ENCODE assay signal across 8 mouse cellular contexts in genomic region chr1:89069479-89070102, GRCm38 (mm10). TPM values are rescaled to one million over a fixed set of nuclear protein-coding genes. Genes with fewer than 3 reads are reported as not detected.
DNase-seq lines count a peak whose midpoint lies in the region; ATAC-seq lines count a peak whose summit lies in the region.

No protein-coding gene starts in this region.

- H3K4me1 ChIP-seq in kidney, embryonic 14.5 days (ENCODE audit: control insufficient read depth, insufficient read depth, low read length), result peaks cover 30% of the 10 kb centered on the region
- peaks cover 35% of the 10 kb centered on the region for H3K4me1 ChIP-seq in embryonic facial prominence, embryonic 13.5 days
- H3K4me1 ChIP-seq in heart, embryonic 15.5 days (replicated peaks), result peaks cover 40% of the 10 kb centered on the region
- H3K4me1 ChIP-seq in limb, embryonic 11.5 days (ENCODE audit: control insufficient read depth, insufficient read depth, low read length), result peaks cover 17% of the 10 kb centered on the region
- peaks cover 27% of the 10 kb centered on the region for H3K4me1 ChIP-seq in midbrain, embryonic 11.5 days (ENCODE audit: control insufficient read depth, insufficient read depth, low read length)

- H3K4me3 ChIP-seq in kidney, embryonic 14.5 days (ENCODE audit: low read length), result peak overlapping the region; percentile 85
- peak overlapping the region; percentile 77 for H3K4me3 ChIP-seq in embryonic facial prominence, embryonic 13.5 days
- peak overlapping the region; percentile 87 for H3K4me3 ChIP-seq in heart, embryonic 15.5 days
- H3K4me3 ChIP-seq in limb, embryonic 11.5 days (ENCODE audit: low read depth, low read length), result peak overlapping the region; percentile 17; the same call in 1 of the 2 replicates
- H3K4me3 ChIP-seq in midbrain, embryonic 11.5 days (ENCODE audit: low read depth, low read length), result peak overlapping the region; percentile 84

- ATAC-seq in kidney, embryonic 14.5 days (ENCODE audit: low FRiP score, low TSS enrichment), result peak; percentile 33; the same call in 1 of the 2 replicates
- peak; percentile 8; the same call in 1 of the 2 replicates for ATAC-seq in embryonic facial prominence, embryonic 13.5 days (ENCODE audit: insufficient number of reproducible peaks, insufficient read depth, low FRiP score, low TSS enrichment, low read depth)
- peak; percentile 22; the same call in 1 of the 2 replicates for ATAC-seq in heart, embryonic 15.5 days (replicated peaks; ENCODE audit: insufficient number of reproducible peaks, insufficient read depth, low FRiP score, low read depth)
- ATAC-seq in limb, embryonic 11.5 days (ENCODE audit: insufficient number of reproducible peaks, low FRiP score, low TSS enrichment, low read depth), result peak; percentile 4; the same call in 1 of the 2 replicates
- ATAC-seq in midbrain, embryonic 11.5 days (ENCODE audit: low FRiP score), result peak; percentile 28

- H3K27ac ChIP-seq in kidney, embryonic 14.5 days (ENCODE audit: low read depth, low read length), result peak overlapping the region; percentile 83
- peak overlapping the region; percentile 87 for H3K27ac ChIP-seq in embryonic facial prominence, embryonic 13.5 days
- H3K27ac ChIP-seq in heart, embryonic 15.5 days, result peak overlapping the region; percentile 87
- peak overlapping the region; percentile 25; the same call in 1 of the 2 replicates for H3K27ac ChIP-seq in limb, embryonic 11.5 days (replicated peaks; ENCODE audit: low read depth, low read length)
- peak overlapping the region; percentile 40 for H3K27ac ChIP-seq in midbrain, embryonic 11.5 days (ENCODE audit: low read depth, low read length)

- peak overlapping the region; percentile 53 for H3K9ac ChIP-seq in kidney, embryonic 14.5 days (ENCODE audit: low read depth, low read length)
- peak overlapping the region; percentile 61 for H3K9ac ChIP-seq in embryonic facial prominence, embryonic 13.5 days
- peak overlapping the region; percentile 46 for H3K9ac ChIP-seq in heart, embryonic 15.5 days
- peak overlapping the region; percentile 31; the same call in 1 of the 2 replicates for H3K9ac ChIP-seq in limb, embryonic 11.5 days (ENCODE audit: low read length)
- peak overlapping the region; percentile 69 for H3K9ac ChIP-seq in midbrain, embryonic 11.5 days (ENCODE audit: low read length)

- H3K27me3 ChIP-seq in kidney, embryonic 14.5 days (ENCODE audit: control insufficient read depth, insufficient read depth, low read length), result no peaks in the 10 kb centered on the region
- no peaks in the 10 kb centered on the region for H3K27me3 ChIP-seq in embryonic facial prominence, embryonic 13.5 days
- no peaks in the 10 kb centered on the region for H3K27me3 ChIP-seq in heart, embryonic 15.5 days
- no peaks in the 10 kb centered on the region for H3K27me3 ChIP-seq in limb, embryonic 11.5 days (ENCODE audit: control insufficient read depth, insufficient read depth, low read length)
- no peaks in the 10 kb centered on the region for H3K27me3 ChIP-seq in midbrain, embryonic 11.5 days (ENCODE audit: control insufficient read depth, insufficient read depth, low read length)

- peak overlapping the region; percentile 65 for H3K4me2 ChIP-seq in kidney, embryonic 14.5 days (replicated peaks; ENCODE audit: low read depth, low read length)
- H3K4me2 ChIP-seq in embryonic facial prominence, embryonic 13.5 days, result peak overlapping the region; percentile 69
- H3K4me2 ChIP-seq in heart, embryonic 15.5 days, result peak overlapping the region; percentile 77
- peak overlapping the region; percentile 76 for H3K4me2 ChIP-seq in limb, embryonic 11.5 days (ENCODE audit: low read depth, severe bottlenecking)
- peak overlapping the region; percentile 89 for H3K4me2 ChIP-seq in midbrain, embryonic 11.5 days

- no peaks in the 10 kb centered on the region for H3K36me3 ChIP-seq in kidney, embryonic 14.5 days (ENCODE audit: control insufficient read depth, insufficient read depth, low read length)
- H3K36me3 ChIP-seq in embryonic facial prominence, embryonic 13.5 days, result no peaks in the 10 kb centered on the region
- no peaks in the 10 kb centered on the region for H3K36me3 ChIP-seq in heart, embryonic 15.5 days
- H3K36me3 ChIP-seq in limb, embryonic 11.5 days (ENCODE audit: control insufficient read depth, insufficient read depth, low read length), result no peaks in the 10 kb centered on the region
- H3K36me3 ChIP-seq in midbrain, embryonic 11.5 days (ENCODE audit: control insufficient read depth, insufficient read depth, low read length), result no peaks in the 10 kb centered on the region

- no peaks in the 10 kb centered on the region for H3K9me3 ChIP-seq in kidney, embryonic 14.5 days (ENCODE audit: control insufficient read depth, low read length)
- H3K9me3 ChIP-seq in embryonic facial prominence, embryonic 13.5 days, result no peaks in the 10 kb centered on the region
- no peaks in the 10 kb centered on the region for H3K9me3 ChIP-seq in heart, embryonic 15.5 days (replicated peaks)
- H3K9me3 ChIP-seq in limb, embryonic 11.5 days (ENCODE audit: control insufficient read depth, low read length), result no peaks in the 10 kb centered on the region
- no peaks in the 10 kb centered on the region for H3K9me3 ChIP-seq in midbrain, embryonic 11.5 days (ENCODE audit: control insufficient read depth, low read length)

- under 1% methylated on average over 24 of the region's 25 CpGs for WGBS in kidney, embryonic 14.5 days
- under 1% methylated on average over 25 of the region's 25 CpGs for WGBS in embryonic facial prominence, embryonic 13.5 days
- under 1% methylated on average over 25 of the region's 25 CpGs for WGBS in heart, embryonic 15.5 days
- 1% methylated on average over 25 of the region's 25 CpGs for WGBS in limb, embryonic 11.5 days
- 2% methylated on average over 25 of the region's 25 CpGs for WGBS in midbrain, embryonic 11.5 days

- no peak for DNase-seq in kidney, adult 9 months
- peak; percentile 37 for DNase-seq in ES-CJ7 (ENCODE audit: low read depth, low spot score)
- DNase-seq in limb, embryonic 11.5 days (ENCODE audit: low spot score), result no peak
- DNase-seq in midbrain, embryonic 11.5 days (ENCODE audit: low spot score, missing footprints), result peak; percentile 91
- DNase-seq in testis, postnatal 14 days (ENCODE audit: low spot score), result peak; percentile 35

RNA-seq across cellular contexts. Expression of gene Sh3bp4, which starts 0.6 kb away (rescaled TPM):
- polyA plus RNA-seq in kidney, embryonic 14.5 days (2014; fragmentation: Nextera tagmentation; extraction: Ambion mirVana), result 14.9 and 26.1 TPM in 2 replicates
- 24.1 and 26.1 TPM in 2 replicates for polyA plus RNA-seq in embryonic facial prominence, embryonic 13.5 days (2015; fragmentation: Nextera tagmentation; extraction: Ambion mirVana)
- 21.2 and 21.7 TPM in 2 replicates for polyA plus RNA-seq in heart, embryonic 15.5 days (2015; fragmentation: Nextera tagmentation; extraction: Ambion mirVana)
- 20.2 and 20.6 TPM in 2 replicates for polyA plus RNA-seq in limb, embryonic 11.5 days (2014; fragmentation: Nextera tagmentation; extraction: Ambion mirVana)
- polyA plus RNA-seq in midbrain, embryonic 11.5 days (2014; fragmentation: Nextera tagmentation; extraction: Ambion mirVana), result 17.3 and 18.6 TPM in 2 replicates

Comparison
In these comparisons a context has a peak if more than half of its experiments do, and no peak if none do; other contexts are left out.
1. H3K27ac ChIP-seq: peak in every context shown above with its lines; median percentile 87 in embryonic facial prominence, embryonic 13.5 days; 87 in heart, embryonic 15.5 days; 83 in kidney, embryonic 14.5 days; 40 in midbrain, embryonic 11.5 days; 25 in limb, embryonic 11.5 days.
2. H3K4me3 ChIP-seq: peak in every context shown above with its lines; median percentile 87 in heart, embryonic 15.5 days; 85 in kidney, embryonic 14.5 days; 84 in midbrain, embryonic 11.5 days; 77 in embryonic facial prominence, embryonic 13.5 days; 17 in limb, embryonic 11.5 days.
3. DNase-seq: peak in ES-CJ7 (single experiment), midbrain, embryonic 11.5 days (single experiment) and testis, postnatal 14 days (single experiment); none in kidney, adult 9 months (single experiment) and limb, embryonic 11.5 days (single experiment).
4. Peak in every context shown above with its lines, with median percentiles within 50 percentile points of each other: ATAC-seq, H3K4me2 ChIP-seq and H3K9ac ChIP-seq.